Mouse (Mus musculus) bone marrow macrophage, adult 2 months (primary cell): Measurements from ENCODE around the gene Epo.

Experiments used
- CTCF ChIP-seq: IDR thresholded peaks from 2 replicates; pipeline ENCODE4 v1.5.1; 2012; ENCODE audit warnings: low read depth, mild to moderate bottlenecking, low read length, moderate library complexity
- POLR2A ChIP-seq: IDR thresholded peaks from 2 replicates; pipeline ENCODE4 v1.6.1; 2012; ENCODE audit warnings: mild to moderate bottlenecking, low read depth, low read length, borderline replicate concordance

GRCm38 (mm10) chr5:137533117-137533827 lies at the start of gene Epo, which contains the start of gene Gnb2:
- TF ChIP-seq POLR2A (no peak), CTCF (no peak)
